Mouse (Mus musculus): Measurements from ENCODE around the gene Rhox11. TPM values are rescaled to one million over a fixed set of nuclear protein-coding genes. Genes with fewer than 3 reads are reported as not detected.
"Not testable (repeated sequence)": the region's sequence is repeated elsewhere in the genome, so short reads cannot be mapped to it uniquely, and the experiment has no call there.

Gene Rhox11
- polyA plus RNA-seq (2012; rRNA removed), result not detected in 2 replicates

GRCm38 (mm10) chrX:38085041-38085440 is at the start of gene Rhox11:
TSS of gene Rhox11 (minus strand) at chrX:38085141.
- TF ChIP-seq POLR2A (IDR thresholded peaks at IDR 0.05; ENCODE audit: borderline replicate concordance, extremely low read depth, low read depth, low read length) (no peak), CTCF (IDR thresholded peaks at IDR 0.05; ENCODE audit: insufficient read depth, low read length) (no peak)
- no peak within 1 kb of the TSS for H3K4me3 ChIP-seq (replicated peaks; ENCODE audit: extremely low read depth, low read depth, low read length)
- no peaks in the 10 kb centered on the region for H3K4me1 ChIP-seq (ENCODE audit: control insufficient read depth, insufficient read depth, low read length)
- WGBS, result 84% methylated on average over 9 of the region's 9 CpGs
- DNase-seq, result no peak

DNA sequence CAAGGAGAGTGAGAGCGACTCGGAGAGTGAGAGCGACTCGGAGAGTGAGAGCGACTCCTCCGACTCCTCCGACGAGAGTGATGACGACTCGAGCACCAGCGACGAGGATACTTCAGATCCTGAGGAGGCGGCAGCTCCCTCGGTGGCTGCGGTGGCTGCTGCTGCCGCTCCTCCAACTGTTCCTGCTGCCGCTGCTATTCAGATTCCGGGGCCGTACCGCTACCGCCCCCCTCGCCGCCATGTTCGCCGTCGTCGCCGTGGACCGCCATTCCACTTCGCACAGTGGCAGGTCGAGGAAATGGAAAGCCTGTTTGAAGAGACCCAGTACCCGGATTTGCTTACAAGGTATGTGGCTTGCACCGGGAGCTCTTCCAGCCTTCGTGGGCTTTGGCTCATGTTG is 36.5 kb upstream of the Rhox11 start:
- Histone ChIP-seq H3K4me1 (ENCODE audit: control insufficient read depth, insufficient read depth, low read length) (no peaks in the 10 kb centered on the region), H3K4me3 (replicated peaks; ENCODE audit: extremely low read depth, low read depth, low read length) (no peak overlapping the region)
- 83% methylated on average over 34 of the region's 34 CpGs for WGBS
- TF ChIP-seq POLR2A (IDR thresholded peaks at IDR 0.05; ENCODE audit: borderline replicate concordance, extremely low read depth, low read depth, low read length) (no peak), CTCF (IDR thresholded peaks at IDR 0.05; ENCODE audit: insufficient read depth, low read length) (no peak)
- no peak for DNase-seq

- 93% methylated on average over 20 of the region's 20 CpGs for WGBS
- TF ChIP-seq CTCF (IDR thresholded peaks at IDR 0.05; ENCODE audit: insufficient read depth, low read length) (no peak), POLR2A (IDR thresholded peaks at IDR 0.05; ENCODE audit: borderline replicate concordance, extremely low read depth, low read depth, low read length) (no peak)
- no peak for DNase-seq
- Histone ChIP-seq H3K4me3 (replicated peaks; ENCODE audit: extremely low read depth, low read depth, low read length) (no peak within 1 kb of the TSS), H3K4me1 (ENCODE audit: control insufficient read depth, insufficient read depth, low read length) (no peaks in the 10 kb centered on the region)
These were observed 36.0 kb upstream of the Rhox11 start, which contains the start of gene Rhox13 for GRCm38 (mm10) chrX:38120982-38121381. TSS of gene Rhox13 (plus strand) at chrX:38121219.

DNA sequence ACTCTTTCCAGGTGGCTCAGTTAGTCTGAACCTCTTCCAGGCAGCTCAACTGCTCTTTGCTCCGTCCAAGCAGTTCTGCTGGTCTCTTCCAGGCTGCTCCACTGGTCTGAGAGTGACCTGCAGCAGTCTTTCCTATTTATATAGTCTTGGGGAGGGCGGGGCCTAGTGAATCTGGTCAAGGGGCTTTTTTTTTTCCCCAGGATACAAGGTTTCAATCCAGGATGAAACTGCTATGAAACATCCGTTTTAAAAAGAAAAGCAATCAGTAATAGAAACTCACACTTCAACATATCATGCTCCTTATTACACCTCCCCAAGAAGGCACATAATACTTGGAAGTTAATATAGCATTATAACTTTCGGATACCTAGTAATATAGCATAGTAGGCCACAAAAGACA is 25.9 kb upstream of the Rhox11 start, which contains the start of gene Rhox12:
Rhox12 (minus strand) TSS at position 101 of the 400 bp plus-strand sequence.
- 63% methylated on average over 4 of the region's 4 CpGs for WGBS
- TF ChIP-seq POLR2A (IDR thresholded peaks at IDR 0.05; ENCODE audit: borderline replicate concordance, extremely low read depth, low read depth, low read length) (no peak), CTCF (IDR thresholded peaks at IDR 0.05; ENCODE audit: insufficient read depth, low read length) (no peak)

GRCm38 (mm10) chrX:38084226-38084625 is 715 bp downstream of the Rhox11 start:
- TF ChIP-seq CTCF (IDR thresholded peaks at IDR 0.05; ENCODE audit: insufficient read depth, low read length) (peak; percentile 64), POLR2A (IDR thresholded peaks at IDR 0.05; ENCODE audit: borderline replicate concordance, extremely low read depth, low read depth, low read length) (no peak)

More for the DNA sequence above, 25.9 kb upstream of the Rhox11 start, which contains the start of gene Rhox12:
- Histone ChIP-seq H3K4me1 (ENCODE audit: control insufficient read depth, insufficient read depth, low read length) (no peaks in the 10 kb centered on the region), H3K4me3 (replicated peaks; ENCODE audit: extremely low read depth, low read depth, low read length) (no peak within 1 kb of the TSS)
- DNase-seq, result no peak

DNA sequence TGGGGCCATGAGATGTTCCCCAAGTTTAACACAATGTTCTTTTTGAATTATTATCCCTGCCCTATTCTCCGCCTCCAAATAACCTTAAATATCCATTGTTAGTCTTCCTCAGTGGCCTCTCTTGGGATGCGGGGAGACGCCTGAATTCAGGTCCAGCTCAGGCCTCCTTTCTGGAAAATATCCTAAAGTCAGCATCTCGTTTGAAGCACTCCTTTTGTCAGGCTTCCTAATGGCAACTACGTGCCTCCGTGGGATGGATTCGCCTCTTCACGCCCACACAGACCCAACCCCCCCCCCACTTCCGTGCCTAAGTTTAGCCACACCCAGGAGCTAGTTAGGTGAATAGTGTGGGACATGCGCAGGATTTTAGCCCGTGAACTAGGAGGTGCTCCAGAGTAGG is 18.8 kb downstream of the Rhox11 start, which contains the start of gene Rhox10:
Rhox10 (plus strand) TSS at position 301 of the 400 bp plus-strand sequence.
- Histone ChIP-seq H3K4me1 (ENCODE audit: control insufficient read depth, insufficient read depth, low read length) (no peaks in the 10 kb centered on the region), H3K4me3 (replicated peaks; ENCODE audit: extremely low read depth, low read depth, low read length) (no peak within 1 kb of the TSS)
- TF ChIP-seq CTCF (IDR thresholded peaks at IDR 0.05; ENCODE audit: insufficient read depth, low read length) (no peak), POLR2A (IDR thresholded peaks at IDR 0.05; ENCODE audit: borderline replicate concordance, extremely low read depth, low read depth, low read length) (no peak)
- no peak for DNase-seq
- 85% methylated on average over 11 of the region's 11 CpGs for WGBS

More at GRCm38 (mm10) chrX:38084226-38084625, 715 bp downstream of the Rhox11 start:
- Histone ChIP-seq H3K4me3 (replicated peaks; ENCODE audit: extremely low read depth, low read depth, low read length) (no peak overlapping the region), H3K4me1 (ENCODE audit: control insufficient read depth, insufficient read depth, low read length) (no peaks in the 10 kb centered on the region)
- peak; percentile 20 for DNase-seq
- WGBS, result 28% methylated on average over 12 of the region's 12 CpGs

GRCm38 (mm10) chrX:38061544-38061943 is 23.4 kb downstream of the Rhox11 start:
- Histone ChIP-seq H3K4me1 (ENCODE audit: control insufficient read depth, insufficient read depth, low read length) (no peaks in the 10 kb centered on the region), H3K4me3 (replicated peaks; ENCODE audit: extremely low read depth, low read depth, low read length) (no peak overlapping the region)
- TF ChIP-seq POLR2A (IDR thresholded peaks at IDR 0.05; ENCODE audit: borderline replicate concordance, extremely low read depth, low read depth, low read length) (no peak), CTCF (IDR thresholded peaks at IDR 0.05; ENCODE audit: insufficient read depth, low read length) (peak; percentile 2; the same call in 1 of the 2 replicates)
- WGBS, result 0% methylated on average over 1 of the region's 1 CpGs
- no peak for DNase-seq

DNA sequence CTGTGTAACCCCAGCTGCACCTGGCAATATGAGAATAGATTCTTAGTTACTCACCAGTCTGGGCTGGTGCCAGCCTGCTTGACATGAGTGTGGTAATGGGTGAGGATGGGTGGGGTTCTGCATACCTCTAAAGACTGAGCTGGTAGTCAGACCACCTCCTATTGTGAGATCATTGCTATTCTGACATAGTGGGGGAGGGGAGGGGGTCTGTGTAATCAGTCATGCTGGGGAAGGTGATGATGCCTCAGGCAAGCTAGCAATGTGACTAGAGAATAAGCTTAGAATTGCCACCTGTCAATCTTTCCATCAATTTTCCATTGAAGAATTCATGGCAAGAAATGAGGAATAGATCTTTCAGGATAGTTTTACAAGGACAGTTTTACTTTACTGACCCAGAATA is 41.9 kb downstream of the Rhox11 start, which contains the start of gene Btg1-ps2:
Btg1-ps2 (minus strand) TSS at position 101 of the 400 bp plus-strand sequence.
- H3K4me1 ChIP-seq (ENCODE audit: control insufficient read depth, insufficient read depth, low read length); H3K4me3 ChIP-seq (replicated peaks; ENCODE audit: extremely low read depth, low read depth, low read length); DNase-seq: not testable (repeated sequence)

GRCm38 (mm10) chrX:38039666-38040065 is 45.3 kb downstream of the Rhox11 start:
- H3K4me3 ChIP-seq (replicated peaks; ENCODE audit: extremely low read depth, low read depth, low read length), result no peak overlapping the region
- DNase-seq, result no peak
- 88% methylated on average over 5 of the region's 5 CpGs for WGBS
- TF ChIP-seq POLR2A (IDR thresholded peaks at IDR 0.05; ENCODE audit: borderline replicate concordance, extremely low read depth, low read depth, low read length) (no peak), CTCF (IDR thresholded peaks at IDR 0.05; ENCODE audit: insufficient read depth, low read length) (no peak)
- no peaks in the 10 kb centered on the region for H3K4me1 ChIP-seq (ENCODE audit: control insufficient read depth, insufficient read depth, low read length)

GRCm38 (mm10) chrX:38033841-38034240 is 51.1 kb downstream of the Rhox11 start:
- 70% methylated on average over 2 of the region's 2 CpGs for WGBS
- no peak for DNase-seq
- Histone ChIP-seq H3K4me3 (replicated peaks; ENCODE audit: extremely low read depth, low read depth, low read length) (no peak overlapping the region), H3K4me1 (ENCODE audit: control insufficient read depth, insufficient read depth, low read length) (no peaks in the 10 kb centered on the region)
- no peak for TF ChIP-seq POLR2A (IDR thresholded peaks at IDR 0.05; ENCODE audit: borderline replicate concordance, extremely low read depth, low read depth, low read length)
- TF ChIP-seq CTCF (IDR thresholded peaks at IDR 0.05; ENCODE audit: insufficient read depth, low read length), result no peak

Other genes starting within 250 kb of the Rhox11 start
- not detected in 2 replicates for gene Rhox8, start 206.2 kb downstream of the Rhox11 start, polyA plus RNA-seq (2012; rRNA removed)
- not detected in 2 replicates for gene Rhox7b, start 187.9 kb downstream of the Rhox11 start, polyA plus RNA-seq (2012; rRNA removed)
- gene Rhox9, start 183.4 kb downstream of the Rhox11 start, polyA plus RNA-seq (2012; rRNA removed), result not detected in 2 replicates
- gene Btg1-ps1, start 66.3 kb downstream of the Rhox11 start, polyA plus RNA-seq (2012; rRNA removed), result not detected in 2 replicates
- gene Btg1-ps2, start 42.0 kb downstream of the Rhox11 start, polyA plus RNA-seq (2012; rRNA removed), result not detected in 2 replicates
- gene Rhox10, start 18.7 kb downstream of the Rhox11 start, polyA plus RNA-seq (2012; rRNA removed), result not detected in 2 replicates
- not detected in 2 replicates for gene Rhox12, start 25.8 kb upstream of the Rhox11 start, polyA plus RNA-seq (2012; rRNA removed)
- not detected in 2 replicates for gene Rhox13, start 36.1 kb upstream of the Rhox11 start, polyA plus RNA-seq (2012; rRNA removed)
- 2.2 and 3.8 TPM in 2 replicates for gene Zbtb33, start 104.7 kb upstream of the Rhox11 start, polyA plus RNA-seq (2012; rRNA removed)
- gene Tmem255a, start 167.3 kb upstream of the Rhox11 start, polyA plus RNA-seq (2012; rRNA removed), result 0.68 and 1.1 TPM in 2 replicates
- 0.12 TPM in 1 of 2 replicates, not detected in the other for gene Atp1b4, start 231.0 kb upstream of the Rhox11 start, polyA plus RNA-seq (2012; rRNA removed)

Measured in lung, adult 2 months (tissue).